Mouse (Mus musculus) liver, embryonic 16.5 days (tissue): ENCODE data around the gene Cep104. TPM values are rescaled to one million over a fixed set of nuclear protein-coding genes. Genes with fewer than 3 reads are reported as not detected.

ENCODE experiments used
- ATAC-seq: fragments of 200-750 bp; cut with Nextera tagmentation; 2 replicates; pipeline ENCODE4 v1.8.0; 2017; ENCODE audit warnings: low read depth, mild to moderate bottlenecking, moderate number of reproducible peaks, moderate library complexity
- H3K27ac ChIP-seq: fragments of 300-500 bp; sonication (generic); 2 replicates; pipeline ENCODE4 v1.5.1; 2014; ENCODE audit warnings: mild to moderate bottlenecking, low read length
- H3K27me3 ChIP-seq: fragments of 300-500 bp; sonication (generic); 2 replicates; pipeline ENCODE4 v1.6.1; 2014; ENCODE audit warnings: low read depth, low read length, mixed read lengths; ENCODE audit not compliant: control insufficient read depth, insufficient read depth
- H3K36me3 ChIP-seq: fragments of 300-500 bp; sonication (generic); 2 replicates; pipeline ENCODE4 v1.6.1; 2014; ENCODE audit warnings: mild to moderate bottlenecking; ENCODE audit not compliant: control insufficient read depth, insufficient read depth
- H3K4me1 ChIP-seq: fragments of 300-500 bp; sonication (generic); 2 replicates; pipeline ENCODE4 v1.6.1; 2014; ENCODE audit warnings: low read depth, low read length, mixed read lengths; ENCODE audit not compliant: control insufficient read depth
- H3K4me2 ChIP-seq: fragments of 300-500 bp; sonication (generic); 2 replicates; pipeline ENCODE4 v1.6.1; 2014; ENCODE audit warnings: low read depth, low read length, mixed read lengths
- H3K4me3 ChIP-seq: fragments of 300-500 bp; sonication (generic); 2 replicates; pipeline ENCODE4 v1.5.1; 2014; ENCODE audit warnings: low read depth, mild to moderate bottlenecking, low read length
- H3K9ac ChIP-seq: fragments of 300-500 bp; sonication (generic); 2 replicates; pipeline ENCODE4 v1.6.1; 2014; ENCODE audit warnings: low read depth, low read length
- H3K9me3 ChIP-seq: fragments of 300-500 bp; sonication (generic); replicated peaks from 2 replicates; pipeline ENCODE4 v1.6.1; 2016; ENCODE audit warnings: low read length; ENCODE audit not compliant: control insufficient read depth
- WGBS: fragments of 180-500 bp; shearing (Covaris S2); extraction: QIAGEN DNeasy Blood & Tissue Kit; methylation state at CpG from one replicate; pipeline ENCODE4 v1.1.7; 2014; ENCODE audit not compliant: insufficient replicate concordance; 5-methylcytosine and 5-hydroxymethylcytosine counted together
- polyA plus RNA-seq: library from polyadenylated mRNA; unstranded; fragments of >200 nt; fragmentation: Nextera tagmentation; extraction: Ambion mirVana; gene quantifications from 2 replicates; pipeline ENCODE4 v1.2.1, GENCODE M21; 2015

Gene Cep104
- polyA plus RNA-seq = 5.3 and 5.6 TPM in 2 replicates

GRCm38 (mm10) chr4:153974431-153975291 is at the start of gene Cep104, which contains the start of gene Dffb:
Cep104 (plus strand) TSS chr4:153975194.
Dffb (minus strand) TSS chr4:153975126.
- H3K9me3 ChIP-seq = no peaks in the 10 kb centered on the region
- H3K27me3 ChIP-seq = no peaks in the 10 kb centered on the region
- peaks cover 28% of the 10 kb centered on the region for H3K4me1 ChIP-seq
- H3K9ac ChIP-seq = peak within 1 kb of the TSS; percentile 88
- H3K4me3 ChIP-seq = peak within 1 kb of the TSS; percentile 89
- peak within 1 kb of the TSS; percentile 49 for H3K27ac ChIP-seq
- WGBS = under 1% methylated on average over 68 of the region's 68 CpGs
- H3K4me2 ChIP-seq = peak within 1 kb of the TSS; percentile 98
- peaks cover 2% of the 10 kb centered on the region for H3K36me3 ChIP-seq
- peak; percentile 97 for ATAC-seq

- no peak for ATAC-seq
- H3K27ac ChIP-seq = no peak overlapping the region
- H3K4me3 ChIP-seq = no peak overlapping the region
- H3K9ac ChIP-seq = no peak overlapping the region
- H3K4me1 ChIP-seq = no peaks in the 10 kb centered on the region
- H3K4me2 ChIP-seq = no peak overlapping the region
- no peaks in the 10 kb centered on the region for H3K9me3 ChIP-seq
- no peaks in the 10 kb centered on the region for H3K36me3 ChIP-seq
- no peaks in the 10 kb centered on the region for H3K27me3 ChIP-seq
- 67% methylated on average over 11 of the region's 11 CpGs for WGBS
Observed at GRCm38 (mm10) chr4:153928772-153929299, 46.2 kb upstream of the Cep104 start.

- no peak for ATAC-seq
- WGBS = 56% methylated on average over 10 of the region's 10 CpGs
- no peaks in the 10 kb centered on the region for H3K4me1 ChIP-seq
- H3K27ac ChIP-seq = no peak overlapping the region
- H3K36me3 ChIP-seq = no peaks in the 10 kb centered on the region
- no peak overlapping the region for H3K4me2 ChIP-seq
- H3K9me3 ChIP-seq = no peaks in the 10 kb centered on the region
- H3K27me3 ChIP-seq = no peaks in the 10 kb centered on the region
- no peak overlapping the region for H3K9ac ChIP-seq
- no peak overlapping the region for H3K4me3 ChIP-seq
Observed at GRCm38 (mm10) chr4:153929425-153929824, 45.6 kb upstream of the Cep104 start.

GRCm38 (mm10) chr4:153929921-153930320 is 45.1 kb upstream of the Cep104 start:
- no peak for ATAC-seq
- H3K4me3 ChIP-seq = no peak overlapping the region
- no peaks in the 10 kb centered on the region for H3K27me3 ChIP-seq
- no peaks in the 10 kb centered on the region for H3K4me1 ChIP-seq
- no peak overlapping the region for H3K27ac ChIP-seq
- no peak overlapping the region for H3K9ac ChIP-seq
- WGBS = 62% methylated on average over 4 of the region's 4 CpGs
- H3K9me3 ChIP-seq = no peaks in the 10 kb centered on the region
- no peak overlapping the region for H3K4me2 ChIP-seq
- H3K36me3 ChIP-seq = no peaks in the 10 kb centered on the region

- H3K36me3 ChIP-seq = no peaks in the 10 kb centered on the region
- no peak overlapping the region for H3K4me3 ChIP-seq
- no peak overlapping the region for H3K4me2 ChIP-seq
- H3K27ac ChIP-seq = no peak overlapping the region
- no peaks in the 10 kb centered on the region for H3K27me3 ChIP-seq
- H3K9ac ChIP-seq = no peak overlapping the region
- ATAC-seq = no peak
- H3K9me3 ChIP-seq = no peaks in the 10 kb centered on the region
- 27% methylated on average over 4 of the region's 4 CpGs for WGBS
- H3K4me1 ChIP-seq = no peaks in the 10 kb centered on the region
Observed at GRCm38 (mm10) chr4:153943243-153943642, 31.8 kb upstream of the Cep104 start.

- H3K4me3 ChIP-seq = no peak overlapping the region
- no peak overlapping the region for H3K27ac ChIP-seq
- no peaks in the 10 kb centered on the region for H3K27me3 ChIP-seq
- H3K36me3 ChIP-seq = no peaks in the 10 kb centered on the region
- H3K9me3 ChIP-seq = no peaks in the 10 kb centered on the region
- H3K4me2 ChIP-seq = no peak overlapping the region
- no peak overlapping the region for H3K9ac ChIP-seq
- ATAC-seq = no peak
- no peaks in the 10 kb centered on the region for H3K4me1 ChIP-seq
- 49% methylated on average over 6 of the region's 6 CpGs for WGBS
Observed at GRCm38 (mm10) chr4:153944261-153944660, 30.7 kb upstream of the Cep104 start.

- no peaks in the 10 kb centered on the region for H3K9me3 ChIP-seq
- H3K27ac ChIP-seq = no peak overlapping the region
- H3K4me3 ChIP-seq = no peak overlapping the region
- WGBS = 57% methylated on average over 6 of the region's 6 CpGs
- no peaks in the 10 kb centered on the region for H3K4me1 ChIP-seq
- no peak overlapping the region for H3K9ac ChIP-seq
- no peaks in the 10 kb centered on the region for H3K27me3 ChIP-seq
- ATAC-seq = no peak
- no peaks in the 10 kb centered on the region for H3K36me3 ChIP-seq
- H3K4me2 ChIP-seq = no peak overlapping the region
Observed at GRCm38 (mm10) chr4:153945741-153946140, 29.3 kb upstream of the Cep104 start.

- Histone ChIP-seq H3K4me2 (no peak overlapping the region), H3K36me3 (no peaks in the 10 kb centered on the region), H3K9ac (no peak overlapping the region), H3K4me3 (no peak overlapping the region), H3K27ac (no peak overlapping the region), H3K4me1 (no peaks in the 10 kb centered on the region), H3K27me3 (peaks cover 5% of the 10 kb centered on the region; the same call in 1 of the 2 replicates), H3K9me3 (no peaks in the 10 kb centered on the region)
- 47% methylated on average over 2 of the region's 2 CpGs for WGBS
- no peak for ATAC-seq
Observed at GRCm38 (mm10) chr4:153950372-153950771, 24.6 kb upstream of the Cep104 start.

- 45% methylated on average over 3 of the region's 3 CpGs for WGBS
- no peak for ATAC-seq
- peaks cover 5% of the 10 kb centered on the region; the same call in 1 of the 2 replicates for H3K27me3 ChIP-seq
Observed at GRCm38 (mm10) chr4:153951150-153951549, 23.8 kb upstream of the Cep104 start.

More at GRCm38 (mm10) chr4:153951150-153951549, 23.8 kb upstream of the Cep104 start:
- Histone ChIP-seq H3K27ac (no peak overlapping the region), H3K4me3 (no peak overlapping the region), H3K4me2 (no peak overlapping the region), H3K36me3 (no peaks in the 10 kb centered on the region), H3K4me1 (no peaks in the 10 kb centered on the region), H3K9ac (no peak overlapping the region), H3K9me3 (no peaks in the 10 kb centered on the region)
